Mouse (Mus musculus) CD4-positive, CD25-positive, alpha-beta regulatory T cell (primary cell): ENCODE results near the gene Abhd8. TPM values are rescaled to one million over a fixed set of nuclear protein-coding genes. Genes with fewer than 3 reads are reported as not detected.

ENCODE experiments used
- polyA plus RNA-seq: library from polyadenylated mRNA; unstranded; fragments of 100-300 nt; shearing (Covaris generic); gene quantifications from one replicate; pipeline ENCODE4 v1.2.1, GENCODE M21; 2017

The Abhd8 gene
- polyA plus RNA-seq = 156 TPM

DNA sequence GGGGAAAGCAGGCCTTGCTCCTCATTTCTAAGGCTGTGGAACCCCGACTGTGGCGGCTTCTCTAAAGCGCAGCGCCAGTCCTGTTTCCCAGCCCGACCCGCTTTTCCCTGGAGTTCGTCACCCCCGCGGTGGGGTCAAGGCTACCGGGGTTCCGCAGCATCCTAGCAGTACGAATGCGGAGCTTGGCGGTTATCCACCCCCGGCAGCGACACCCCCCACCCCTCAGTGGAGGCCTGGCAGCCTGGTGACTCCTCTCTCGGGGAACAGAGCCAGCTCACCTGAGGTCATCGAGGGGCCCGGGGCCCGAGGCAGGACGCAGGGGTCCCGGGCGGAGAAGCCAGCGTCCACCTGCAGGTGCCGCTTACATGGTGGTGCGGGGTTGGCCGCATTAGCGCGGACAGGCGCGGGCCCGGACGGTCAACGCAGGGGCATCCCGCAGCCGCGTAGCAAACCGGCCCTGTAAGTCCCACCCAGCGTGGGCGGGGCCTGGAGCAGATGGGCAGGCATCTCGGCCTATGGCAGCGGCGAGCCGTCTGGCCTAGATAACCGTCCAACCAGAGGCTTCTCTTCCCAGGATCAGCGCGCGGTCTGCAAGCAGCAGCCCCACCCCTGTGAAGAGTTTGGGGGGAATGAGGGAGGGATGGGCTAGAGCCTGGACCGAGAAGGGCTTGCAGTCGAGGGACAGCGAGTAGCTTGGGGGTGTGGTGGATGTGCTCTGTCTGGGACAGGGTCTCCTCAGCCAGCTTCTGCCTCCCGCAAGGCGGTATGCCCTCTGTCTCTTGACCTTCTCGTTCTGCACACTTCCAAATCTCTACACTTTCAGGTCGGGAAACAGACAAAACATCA, at the start of gene Abhd8:
Gene Abhd8 (minus strand): TSS at position 468 of the 846 bp plus-strand sequence.

DNA sequence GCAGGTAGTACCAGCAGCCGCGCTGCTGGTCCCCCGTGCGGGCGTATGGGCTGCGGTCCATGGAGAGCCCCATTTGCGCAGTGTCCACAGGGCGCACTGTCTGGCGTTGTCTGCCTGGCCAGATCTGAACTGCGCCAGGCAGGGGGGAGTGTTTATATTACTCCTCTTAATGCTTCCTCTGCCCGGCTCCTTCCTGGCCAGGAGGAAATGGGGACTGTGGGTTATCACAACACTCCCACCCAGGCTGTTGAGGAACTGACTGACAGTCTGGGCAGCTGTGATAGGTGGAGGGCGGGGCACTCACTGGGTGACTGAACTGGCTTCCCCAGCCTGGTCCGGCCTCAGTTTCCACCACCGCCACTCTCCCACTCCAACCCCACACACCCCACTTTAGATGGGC, 48.2 kb upstream of the Abhd8 start, which contains the start of gene Plvap:
Gene Plvap (minus strand): TSS at position 109 of the 400 bp plus-strand sequence.

DNA sequence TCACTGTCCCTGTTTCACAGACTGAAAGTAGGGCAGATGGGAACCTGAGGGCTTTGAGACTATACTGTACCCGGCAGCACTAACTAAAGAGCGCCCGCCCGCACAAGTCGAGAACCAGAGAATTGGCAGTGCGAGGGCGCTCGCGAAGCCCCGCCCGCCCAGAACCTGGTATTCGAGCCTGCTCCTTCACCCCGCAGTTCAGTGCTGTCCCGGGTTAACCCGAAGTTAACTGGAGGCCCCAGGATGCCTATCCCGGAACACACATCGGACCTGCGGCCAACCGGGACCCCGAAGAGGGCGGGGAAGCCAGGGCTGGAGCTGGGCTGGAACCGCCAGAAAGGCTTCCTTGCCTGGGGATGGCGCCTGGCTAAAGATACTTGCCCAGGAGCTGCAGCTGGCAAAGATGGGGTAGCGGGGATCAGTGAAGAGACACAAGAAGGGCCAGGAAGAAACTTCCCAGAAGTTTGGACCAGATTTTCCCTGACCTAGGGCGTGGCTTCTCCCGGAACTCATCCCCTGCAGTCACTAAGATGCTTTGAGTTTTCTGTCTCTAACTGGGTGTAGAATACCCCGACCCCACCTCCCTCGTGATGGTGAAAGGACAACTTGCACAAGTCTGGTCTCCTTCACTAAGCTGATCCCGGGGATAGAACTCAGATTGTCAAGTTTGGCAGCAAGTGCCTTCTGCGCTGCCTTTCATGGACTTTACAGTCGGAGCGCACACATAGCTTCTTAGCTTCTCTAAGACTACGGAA, 24.4 kb upstream of the Abhd8 start, which contains the start of gene Gtpbp3:
Gene Gtpbp3 (plus strand): TSS at position 413 of the 755 bp plus-strand sequence.

GRCm38 (mm10) chr8:71485142-71486135, 22.0 kb upstream of the Abhd8 start, which contains the start of gene Ano8:
Gene Ano8 (minus strand): TSS chr8:71485963.

GRCm38 (mm10) chr8:71468916-71469315, 5.5 kb upstream of the Abhd8 start, which contains the start of gene Dda1:
Gene Dda1 (plus strand): TSS chr8:71469199.

DNA sequence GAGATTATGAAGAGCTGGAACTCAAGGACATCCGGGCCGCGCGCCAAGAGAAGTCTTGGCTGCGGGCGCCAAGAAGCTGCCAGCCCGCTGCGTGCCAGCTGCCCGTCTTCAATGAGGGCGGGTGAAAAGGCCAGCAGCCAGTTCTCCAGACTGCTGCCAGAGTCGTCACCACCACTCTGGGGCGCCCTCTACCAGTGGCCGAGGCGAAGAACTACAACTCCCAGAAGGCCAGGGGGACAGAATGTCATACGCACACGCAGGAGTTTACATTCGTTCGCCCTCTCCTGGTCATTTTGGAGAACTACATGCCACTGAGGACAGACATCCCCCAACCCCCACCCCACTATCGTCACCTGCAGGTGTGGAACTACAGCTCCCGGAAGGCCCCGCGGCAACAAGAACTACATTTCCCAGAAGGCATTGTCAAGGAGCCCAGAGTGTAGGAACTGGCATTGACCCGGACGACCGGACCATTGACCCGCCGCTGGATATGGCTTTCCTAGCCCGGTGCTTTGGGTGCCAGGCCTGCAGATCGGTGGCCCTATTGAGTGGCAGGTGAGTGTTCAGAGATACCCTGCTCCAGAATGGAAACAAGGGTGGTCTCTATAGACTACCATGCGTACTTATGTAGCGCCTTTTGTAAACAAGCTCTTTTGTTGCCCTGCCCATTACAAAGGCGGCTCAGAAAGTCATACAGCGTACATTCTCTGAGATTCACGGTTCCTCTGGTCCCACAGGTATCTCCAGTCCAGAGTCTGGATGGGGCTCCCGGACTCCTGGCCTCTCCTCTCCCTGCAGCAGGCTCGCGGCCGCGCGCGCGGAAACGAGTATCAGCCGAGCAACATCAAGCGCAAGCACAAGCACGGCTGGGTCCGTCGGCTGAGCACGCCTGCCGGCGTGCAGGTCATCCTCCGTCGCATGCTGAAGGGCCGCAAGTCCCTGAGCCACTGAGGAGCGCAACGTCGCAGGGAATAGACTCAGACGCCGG, 1.4 kb upstream of the Abhd8 start, which contains the start of gene Mrpl34:
Gene Mrpl34 (plus strand): TSS at position 447 of the 988 bp plus-strand sequence.

Other genes with a start within 250 kb of the Abhd8 start
- gene Myo9b, start 190.9 kb downstream of the Abhd8 start, polyA plus RNA-seq = 63.8 TPM
- gene Haus8, start 190.7 kb downstream of the Abhd8 start, polyA plus RNA-seq = 36.5 TPM
- gene Use1, start 96.8 kb downstream of the Abhd8 start, polyA plus RNA-seq = 143 TPM
- gene Ocel1, start 92.4 kb downstream of the Abhd8 start, polyA plus RNA-seq = 19.0 TPM
- gene Nr2f6, start 81.7 kb downstream of the Abhd8 start, polyA plus RNA-seq = 8.1 TPM
- 0.26 TPM for gene Ushbp1, start 67.9 kb downstream of the Abhd8 start, polyA plus RNA-seq
- gene Babam1, start 66.8 kb downstream of the Abhd8 start, polyA plus RNA-seq = 116 TPM
- 1.4 TPM for gene Ankle1, start 57.6 kb downstream of the Abhd8 start, polyA plus RNA-seq
- gene Mrpl34, start 1.3 kb upstream of the Abhd8 start, polyA plus RNA-seq = 72.6 TPM
- 106 TPM for gene Dda1, start 5.5 kb upstream of the Abhd8 start, polyA plus RNA-seq
- 16.2 TPM for gene Ano8, start 22.3 kb upstream of the Abhd8 start, polyA plus RNA-seq
- gene Gtpbp3, start 24.4 kb upstream of the Abhd8 start, polyA plus RNA-seq = 10.7 TPM
- 0.55 TPM for gene Plvap, start 48.1 kb upstream of the Abhd8 start, polyA plus RNA-seq
- gene Ccdc194, start 62.1 kb upstream of the Abhd8 start, polyA plus RNA-seq = 0.19 TPM
- 116 TPM for gene Bst2, start 73.8 kb upstream of the Abhd8 start, polyA plus RNA-seq
- gene Mvb12a, start 79.3 kb upstream of the Abhd8 start, polyA plus RNA-seq = 96.2 TPM
- gene Tmem221, start 95.2 kb upstream of the Abhd8 start, polyA plus RNA-seq = 2.2 TPM
- gene Nxnl1, start 102.9 kb upstream of the Abhd8 start, polyA plus RNA-seq = 0.25 TPM
- 15.6 TPM for gene Slc27a1, start 105.2 kb upstream of the Abhd8 start, polyA plus RNA-seq
- gene Pgls, start 128.5 kb upstream of the Abhd8 start, polyA plus RNA-seq = 115 TPM
- 13.0 TPM for gene Fam129c, start 134.0 kb upstream of the Abhd8 start, polyA plus RNA-seq
- gene Colgalt1, start 147.3 kb upstream of the Abhd8 start, polyA plus RNA-seq = 51.1 TPM
- gene Unc13a, start 208.1 kb upstream of the Abhd8 start, polyA plus RNA-seq = 0.63 TPM
- 166 TPM for gene Jak3, start 212.6 kb upstream of the Abhd8 start, polyA plus RNA-seq
- 47.0 TPM for gene Insl3, start 225.6 kb upstream of the Abhd8 start, polyA plus RNA-seq
- gene B3gnt3, start 238.1 kb upstream of the Abhd8 start, polyA plus RNA-seq = 6.1 TPM